Mouse (Mus musculus) bone marrow, adult 2 months (tissue): ENCODE measurements around the gene Ephx4.

Experiments used
- CTCF ChIP-seq: fragments of 200-500 bp; IDR thresholded peaks from 2 replicates; pipeline ENCODE4 v1.5.1; 2011; ENCODE audit warnings: low read length, control low read depth; ENCODE audit not compliant: control insufficient read depth, insufficient read depth
- POLR2A ChIP-seq: fragments of 200-500 bp; IDR thresholded peaks from 2 replicates; pipeline ENCODE4 v1.6.1; 2011; ENCODE audit warnings: low read depth, mild to moderate bottlenecking, control low read depth, low read length, borderline replicate concordance; ENCODE audit not compliant: control insufficient read depth

GRCm38 (mm10) chr5:107412285-107412684 is 9.7 kb downstream of the Ephx4 start:
- TF ChIP-seq POLR2A (no peak), CTCF (no peak)
